Mouse (Mus musculus) forebrain, embryonic 15.5 days (tissue): ENCODE data around the gene Cysrt1. TPM values are rescaled to one million over a fixed set of nuclear protein-coding genes. Genes with fewer than 3 reads are reported as not detected.

Source experiments
- ATAC-seq: fragments of 200-750 bp; cut with Nextera tagmentation; replicated peaks from 2 replicates; pipeline ENCODE4 v1.8.0; 2017; ENCODE audit warnings: mild to moderate bottlenecking, moderate TSS enrichment, moderate library complexity
- H3K27ac ChIP-seq: fragments of 300-500 bp; sonication (generic); replicated peaks from 2 replicates; pipeline ENCODE4 v1.5.1; 2015; ENCODE audit warnings: mild to moderate bottlenecking, inconsistent platforms
- H3K27me3 ChIP-seq: fragments of 300-500 bp; sonication (generic); 2 replicates; pipeline ENCODE4 v1.6.1; 2015; ENCODE audit warnings: inconsistent platforms
- H3K36me3 ChIP-seq: fragments of 300-500 bp; sonication (generic); 2 replicates; pipeline ENCODE4 v1.6.1; 2015; ENCODE audit warnings: mild to moderate bottlenecking, inconsistent platforms
- H3K4me1 ChIP-seq: fragments of 300-500 bp; sonication (generic); 2 replicates; pipeline ENCODE4 v1.6.1; 2015; ENCODE audit warnings: inconsistent platforms
- H3K4me2 ChIP-seq: fragments of 300-500 bp; sonication (generic); replicated peaks from 2 replicates; pipeline ENCODE4 v1.6.1; 2015; ENCODE audit warnings: mild to moderate bottlenecking, inconsistent platforms
- H3K4me3 ChIP-seq: fragments of 300-500 bp; sonication (generic); 2 replicates; pipeline ENCODE4 v1.5.1; 2015; ENCODE audit warnings: mild to moderate bottlenecking, inconsistent platforms
- H3K9ac ChIP-seq: fragments of 300-500 bp; sonication (generic); replicated peaks from 2 replicates; pipeline ENCODE4 v1.6.1; 2015; ENCODE audit warnings: mild to moderate bottlenecking, inconsistent platforms
- H3K9me3 ChIP-seq: fragments of 300-500 bp; sonication (generic); 2 replicates; pipeline ENCODE4 v1.6.1; 2016; ENCODE audit warnings: inconsistent platforms
- WGBS: fragments of 180-500 bp; shearing (Covaris S2); methylation state at CpG from one replicate; pipeline ENCODE4 v1.1.7; 2015; ENCODE audit warnings: mixed read lengths; 5-methylcytosine and 5-hydroxymethylcytosine counted together
- polyA plus RNA-seq: library from polyadenylated mRNA; unstranded; fragments of >200 nt; fragmentation: Nextera tagmentation; extraction: Ambion mirVana; gene quantifications from 2 replicates; pipeline ENCODE4 v1.2.1, GENCODE M21; 2015

Cysrt1 gene
- polyA plus RNA-seq, 1 experiment from 2014 or later, result 0.20 TPM

DNA sequence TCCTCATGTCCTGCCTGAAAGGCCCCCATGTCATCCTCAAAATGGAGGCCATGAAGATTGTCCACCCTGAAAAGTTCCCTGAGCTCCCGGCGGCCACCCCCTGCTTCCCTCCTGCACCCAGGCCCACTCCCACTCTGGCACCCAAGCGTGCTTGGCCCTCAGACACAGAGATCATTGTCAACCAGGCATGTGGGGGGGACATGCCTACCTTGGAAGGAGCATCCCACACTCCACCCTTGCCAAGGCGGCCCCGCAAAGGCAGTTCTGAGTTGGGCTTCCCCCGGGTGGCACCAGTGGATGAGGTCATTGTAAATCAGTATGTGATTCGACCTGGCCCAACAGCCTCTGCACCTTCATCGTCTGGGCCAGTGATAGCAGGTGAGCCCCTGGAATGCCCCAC lies 1.1 kb upstream of the Cysrt1 start:
- H3K4me2 ChIP-seq, result peak overlapping the region; percentile 91
- no peak for ATAC-seq

GRCm38 (mm10) chr2:25241438-25241775 lies 845 bp downstream of the Cysrt1 start:
- ATAC-seq, result peak; percentile 15; the same call in 1 of the 2 replicates
- Histone ChIP-seq H3K4me1 (peaks cover 29% of the 10 kb centered on the region), H3K9me3 (no peaks in the 10 kb centered on the region), H3K27me3 (peaks cover 5% of the 10 kb centered on the region; the same call in 1 of the 2 replicates), H3K4me3 (peak overlapping the region; percentile 59), H3K36me3 (peaks cover 9% of the 10 kb centered on the region; the same call in 1 of the 2 replicates), H3K9ac (peak overlapping the region; percentile 73), H3K4me2 (peak overlapping the region; percentile 91), H3K27ac (peak overlapping the region; percentile 77)
- 17% methylated on average over 6 of the region's 6 CpGs for WGBS

More for the DNA sequence above, 1.1 kb upstream of the Cysrt1 start:
- peaks cover 21% of the 10 kb centered on the region; the same call in 1 of the 2 replicates for H3K36me3 ChIP-seq
- H3K4me3 ChIP-seq, result peak overlapping the region; percentile 59
- H3K9me3 ChIP-seq, result no peaks in the 10 kb centered on the region
- no peak overlapping the region for H3K27ac ChIP-seq
- no peaks in the 10 kb centered on the region for H3K27me3 ChIP-seq
- WGBS, result 77% methylated on average over 8 of the region's 8 CpGs
- H3K4me1 ChIP-seq, result peaks cover 29% of the 10 kb centered on the region
- peak overlapping the region; percentile 73 for H3K9ac ChIP-seq

DNA sequence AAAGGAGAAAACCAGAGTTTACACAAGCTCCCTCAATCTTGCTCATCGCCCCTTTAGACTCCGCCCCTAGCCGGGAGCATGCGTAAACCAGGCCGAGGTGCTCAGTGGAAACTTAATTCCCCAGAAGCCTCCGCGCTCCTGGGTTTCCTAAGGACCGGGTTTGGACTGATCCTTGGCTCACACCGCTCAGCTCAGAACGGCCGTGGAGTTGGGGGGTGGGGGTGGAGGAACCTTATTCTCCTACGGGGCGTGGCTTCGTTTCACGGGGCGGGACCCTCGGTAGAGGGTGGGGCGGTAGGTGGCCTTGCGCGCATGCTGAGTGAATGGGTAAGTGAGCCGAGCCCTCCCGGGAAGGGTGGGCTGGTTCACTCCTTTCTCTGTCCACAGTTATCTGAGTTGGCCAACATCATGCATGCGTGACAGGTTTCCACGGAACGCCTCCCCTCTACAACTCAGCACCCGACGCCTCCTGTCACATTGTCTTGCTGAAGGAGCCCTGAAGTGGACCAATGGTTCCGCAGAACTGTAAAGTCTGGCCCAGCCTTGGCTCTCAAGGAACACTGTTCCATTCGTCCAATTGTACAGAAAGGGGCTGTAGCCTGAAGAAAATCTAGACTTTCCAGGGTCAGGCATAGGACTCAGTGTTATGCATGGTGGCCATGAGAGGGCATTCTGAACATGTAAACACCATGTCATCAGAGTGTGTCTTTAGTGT lies 1.4 kb downstream of the Cysrt1 start:
- peak; percentile 84 for ATAC-seq
- Histone ChIP-seq H3K27ac (peak overlapping the region; percentile 77), H3K4me3 (peak overlapping the region; percentile 59), H3K36me3 (peaks cover 4% of the 10 kb centered on the region; the same call in 1 of the 2 replicates), H3K4me1 (peaks cover 29% of the 10 kb centered on the region), H3K9ac (peak overlapping the region; percentile 49), H3K9me3 (no peaks in the 10 kb centered on the region), H3K27me3 (peaks cover 5% of the 10 kb centered on the region; the same call in 1 of the 2 replicates), H3K4me2 (peak overlapping the region; percentile 91)
- WGBS, result under 1% methylated on average over 29 of the region's 29 CpGs

GRCm38 (mm10) chr2:25240310-25240709 lies 1.9 kb downstream of the Cysrt1 start:
- peak overlapping the region; percentile 77; the same call in 1 of the 2 replicates for H3K27ac ChIP-seq
- H3K9ac ChIP-seq, result peak overlapping the region; percentile 49
- H3K36me3 ChIP-seq, result no peaks in the 10 kb centered on the region
- WGBS, result 42% methylated on average over 8 of the region's 8 CpGs
- peak; percentile 33 for ATAC-seq
- H3K4me1 ChIP-seq, result peaks cover 29% of the 10 kb centered on the region
- H3K4me2 ChIP-seq, result peak overlapping the region; percentile 91
- peak overlapping the region; percentile 59 for H3K4me3 ChIP-seq
- no peaks in the 10 kb centered on the region for H3K9me3 ChIP-seq
- H3K27me3 ChIP-seq, result peaks cover 5% of the 10 kb centered on the region; the same call in 1 of the 2 replicates

- Histone ChIP-seq H3K27ac (no peak overlapping the region), H3K4me2 (no peak overlapping the region), H3K4me1 (peaks cover 29% of the 10 kb centered on the region), H3K36me3 (no peaks in the 10 kb centered on the region), H3K4me3 (no peak overlapping the region), H3K9ac (no peak overlapping the region), H3K27me3 (peaks cover 5% of the 10 kb centered on the region; the same call in 1 of the 2 replicates), H3K9me3 (no peaks in the 10 kb centered on the region)
- WGBS, result 89% methylated on average over 3 of the region's 3 CpGs
- no peak for ATAC-seq
Measured at GRCm38 (mm10) chr2:25239766-25240165, 2.5 kb downstream of the Cysrt1 start.

- ATAC-seq, result no peak
- Histone ChIP-seq H3K4me2 (no peak overlapping the region), H3K36me3 (no peaks in the 10 kb centered on the region), H3K27ac (no peak overlapping the region), H3K4me3 (no peak overlapping the region), H3K9me3 (no peaks in the 10 kb centered on the region), H3K9ac (no peak overlapping the region), H3K4me1 (peaks cover 21% of the 10 kb centered on the region), H3K27me3 (peaks cover 5% of the 10 kb centered on the region; the same call in 1 of the 2 replicates)
Measured at GRCm38 (mm10) chr2:25238106-25238505, 4.1 kb downstream of the Cysrt1 start.

DNA sequence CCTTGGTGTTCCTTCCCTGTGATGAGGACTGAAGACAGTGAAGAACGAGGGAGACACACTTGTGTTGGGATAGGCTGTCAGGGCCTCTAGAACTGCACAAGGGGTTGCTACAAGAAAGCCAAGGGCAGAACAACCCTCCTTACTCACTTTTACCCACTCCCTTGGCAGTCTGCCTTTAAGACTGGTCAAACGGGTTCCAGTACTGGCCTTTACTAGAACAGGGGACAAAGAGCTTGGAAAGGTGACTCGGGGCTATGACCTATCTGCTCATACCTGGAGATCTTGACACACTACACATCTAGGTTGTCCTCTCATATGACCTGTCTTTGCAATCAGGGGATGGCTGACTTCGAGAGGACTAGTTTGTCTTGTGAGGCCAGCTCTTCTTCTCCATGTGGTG lies 4.7 kb downstream of the Cysrt1 start:
- Histone ChIP-seq H3K4me1 (peaks cover 15% of the 10 kb centered on the region), H3K36me3 (no peaks in the 10 kb centered on the region), H3K4me2 (no peak overlapping the region), H3K9ac (no peak overlapping the region), H3K9me3 (no peaks in the 10 kb centered on the region), H3K4me3 (no peak overlapping the region), H3K27me3 (peaks cover 5% of the 10 kb centered on the region; the same call in 1 of the 2 replicates), H3K27ac (no peak overlapping the region)
- WGBS, result 71% methylated on average over 4 of the region's 4 CpGs
- ATAC-seq, result no peak

GRCm38 (mm10) chr2:25236614-25237013 lies 5.6 kb downstream of the Cysrt1 start, which contains the start of gene Rnf224:
Gene Rnf224, minus strand, starts transcription at chr2:25236787.
- no peaks in the 10 kb centered on the region for H3K9me3 ChIP-seq
- peaks cover 5% of the 10 kb centered on the region; the same call in 1 of the 2 replicates for H3K27me3 ChIP-seq
- no peak within 1 kb of the TSS for H3K27ac ChIP-seq
- 31% methylated on average over 8 of the region's 8 CpGs for WGBS
- no peaks in the 10 kb centered on the region for H3K36me3 ChIP-seq
- no peak for ATAC-seq
- no peak within 1 kb of the TSS for H3K4me3 ChIP-seq
- H3K9ac ChIP-seq, result no peak within 1 kb of the TSS
- no peak within 1 kb of the TSS for H3K4me2 ChIP-seq
- peaks cover 12% of the 10 kb centered on the region for H3K4me1 ChIP-seq

GRCm38 (mm10) chr2:25234551-25235220 lies 7.6 kb downstream of the Cysrt1 start:
- H3K36me3 ChIP-seq, result no peaks in the 10 kb centered on the region
- H3K4me2 ChIP-seq, result no peak overlapping the region
- H3K27me3 ChIP-seq, result peaks cover 5% of the 10 kb centered on the region; the same call in 1 of the 2 replicates
- H3K9me3 ChIP-seq, result no peaks in the 10 kb centered on the region
- no peak for ATAC-seq
- H3K9ac ChIP-seq, result no peak overlapping the region
- H3K27ac ChIP-seq, result no peak overlapping the region
- H3K4me3 ChIP-seq, result no peak overlapping the region
- no peaks in the 10 kb centered on the region for H3K4me1 ChIP-seq
- WGBS, result 78% methylated on average over 5 of the region's 5 CpGs

- Histone ChIP-seq H3K9ac (no peak within 1 kb of the TSS), H3K9me3 (no peaks in the 10 kb centered on the region), H3K36me3 (no peaks in the 10 kb centered on the region), H3K27me3 (peaks cover 5% of the 10 kb centered on the region; the same call in 1 of the 2 replicates), H3K4me1 (no peaks in the 10 kb centered on the region), H3K4me2 (no peak within 1 kb of the TSS), H3K27ac (no peak within 1 kb of the TSS), H3K4me3 (no peak within 1 kb of the TSS)
- 92% methylated on average over 3 of the region's 3 CpGs for WGBS
- no peak for ATAC-seq
Measured at GRCm38 (mm10) chr2:25234050-25234449, 8.2 kb downstream of the Cysrt1 start, which contains the start of gene Slc34a3. Gene Slc34a3, minus strand, starts transcription at chr2:25234364.

DNA sequence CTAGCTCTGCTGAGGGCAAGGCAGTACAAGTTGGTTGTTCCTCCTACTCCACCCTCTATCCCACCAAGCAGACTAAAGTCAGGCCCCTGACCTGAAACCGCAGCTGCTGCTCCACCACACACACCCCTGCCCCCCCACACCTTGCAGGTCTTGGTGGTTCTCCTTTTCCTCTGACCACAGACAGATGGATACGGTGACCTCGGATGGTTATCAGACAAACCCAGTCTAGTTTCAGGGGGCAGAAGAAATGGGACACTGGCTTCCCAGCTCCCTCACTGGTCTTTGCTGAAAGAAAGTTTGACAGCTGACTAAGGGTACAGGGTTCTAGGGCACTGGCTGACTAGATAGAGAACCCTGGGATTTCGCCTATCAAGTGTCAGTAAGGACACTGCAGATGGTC lies 8.8 kb downstream of the Cysrt1 start:
- H3K27me3 ChIP-seq, result peaks cover 5% of the 10 kb centered on the region; the same call in 1 of the 2 replicates
- H3K9me3 ChIP-seq, result no peaks in the 10 kb centered on the region
- no peak overlapping the region for H3K4me3 ChIP-seq
- H3K4me1 ChIP-seq, result peaks cover 6% of the 10 kb centered on the region; the same call in 1 of the 2 replicates
- no peak for ATAC-seq
- H3K4me2 ChIP-seq, result no peak overlapping the region
- 75% methylated on average over 4 of the region's 4 CpGs for WGBS
- no peaks in the 10 kb centered on the region for H3K36me3 ChIP-seq
- no peak overlapping the region for H3K27ac ChIP-seq
- no peak overlapping the region for H3K9ac ChIP-seq

DNA sequence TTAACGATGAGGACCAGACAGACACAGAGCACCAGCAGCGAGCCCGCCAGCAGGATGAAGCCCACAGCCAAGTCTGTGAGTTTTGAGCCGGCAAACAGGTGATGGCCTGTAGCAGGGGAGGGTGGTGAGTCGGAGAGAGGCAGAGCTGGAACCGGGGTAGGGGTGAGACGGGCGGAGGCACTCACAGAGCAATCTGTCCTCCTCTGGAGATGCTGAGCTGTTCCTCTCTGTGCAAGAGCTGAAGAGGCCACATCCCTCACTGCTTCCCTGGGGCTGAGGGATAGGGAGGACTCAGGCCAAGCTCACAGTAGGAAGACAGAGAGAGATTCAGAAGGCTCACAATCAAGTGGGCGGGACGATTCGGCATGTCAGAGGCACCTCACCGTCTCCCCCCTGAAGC lies 11.2 kb downstream of the Cysrt1 start:
- Histone ChIP-seq H3K9me3 (no peaks in the 10 kb centered on the region), H3K36me3 (no peaks in the 10 kb centered on the region), H3K27ac (no peak overlapping the region), H3K9ac (no peak overlapping the region), H3K27me3 (no peaks in the 10 kb centered on the region), H3K4me1 (peaks cover 8% of the 10 kb centered on the region; the same call in 1 of the 2 replicates), H3K4me2 (no peak overlapping the region), H3K4me3 (no peak overlapping the region)
- 53% methylated on average over 12 of the region's 12 CpGs for WGBS
- no peak for ATAC-seq
